Comparison of ENCODE assay signal across 7 mouse cellular contexts in genomic region chr13:74638793-74639711, GRCm38 (mm10). TPM values are rescaled to one million over a fixed set of nuclear protein-coding genes. Genes with fewer than 3 reads are reported as not detected.
DNase-seq lines count a peak whose midpoint lies in the region; ATAC-seq and TF ChIP-seq lines count a peak whose summit lies in the region.

Gene Erap1, plus strand, starts transcription at chr13:74639568.

- TF ChIP-seq POLR2A in olfactory bulb, adult 2 months (IDR thresholded peaks at IDR 0.05; ENCODE audit: insufficient read depth, low read depth, low read length): no peak

- DNase-seq in WW6 (ENCODE audit: low read depth, low spot score): peak; percentile 24
- DNase-seq in cerebellum, adult 18-20 months: peak; percentile 32 to 44
- DNase-seq in layer of hippocampus, adult 2 months (ENCODE audit: low spot score in 2 of 2): peak; percentile 23 to 26
- DNase-seq in lung, embryonic 14.5 days: peak; percentile 89

- TF ChIP-seq CTCF in layer of hippocampus, adult 2 months (conservative IDR thresholded peaks at IDR 0.05): peak; percentile 88
- peak; percentile 77 for TF ChIP-seq CTCF in lung, embryonic 14.5 days (IDR thresholded peaks at IDR 0.05; ENCODE audit: low read depth)
- 0 out of 2 replicates have a peak, but pooled peaks have one; percentile 24 for TF ChIP-seq CTCF in olfactory bulb, adult 2 months (IDR thresholded peaks at IDR 0.05; ENCODE audit: insufficient read depth, low read depth, low read length)

- H3K9ac ChIP-seq in forebrain, embryonic 16.5 days (replicated peaks; ENCODE audit: low read depth, low read length): peak within 1 kb of the TSS; percentile 81
- peak within 1 kb of the TSS; percentile 93 for H3K9ac ChIP-seq in lung, embryonic 14.5 days

- peak within 1 kb of the TSS; percentile 93 for H3K4me2 ChIP-seq in forebrain, embryonic 16.5 days (ENCODE audit: low read length)
- peak within 1 kb of the TSS; percentile 86 for H3K4me2 ChIP-seq in lung, embryonic 14.5 days

- ATAC-seq in forebrain, embryonic 16.5 days: peak; percentile 74
- ATAC-seq in hematopoietic stem cell, adult 5-6 weeks (replicated peaks in 1 of 2; ENCODE audit: insufficient read depth in 1 of 2, low FRiP score in 2 of 2, low TSS enrichment in 1 of 2, low read depth in 1 of 2, poor library complexity in 2 of 2, severe bottlenecking in 2 of 2): peak; percentile 63 to 76
- peak; percentile 64 for ATAC-seq in lung, embryonic 14.5 days (ENCODE audit: insufficient read depth)

- peaks cover 5% of the 10 kb centered on the region for H3K4me1 ChIP-seq in forebrain, embryonic 16.5 days (replicated peaks; ENCODE audit: control insufficient read depth, insufficient read depth, low read length)
- H3K4me1 ChIP-seq in lung, embryonic 14.5 days (ENCODE audit: insufficient read depth): no peaks in the 10 kb centered on the region
- 0 out of 2 replicates have a peak, but pooled peaks cover 2% of the 10 kb centered on the region for H3K4me1 ChIP-seq in olfactory bulb, adult 2 months (ENCODE audit: control insufficient read depth, insufficient read depth, low read length)

- no peaks in the 10 kb centered on the region for H3K9me3 ChIP-seq in forebrain, embryonic 16.5 days (ENCODE audit: control insufficient read depth, low read length)
- H3K9me3 ChIP-seq in lung, embryonic 14.5 days (ENCODE audit: low read depth, low read length): no peaks in the 10 kb centered on the region

- H3K27me3 ChIP-seq in forebrain, embryonic 16.5 days (replicated peaks; ENCODE audit: control insufficient read depth, insufficient read depth, low read length): no peaks in the 10 kb centered on the region
- H3K27me3 ChIP-seq in lung, embryonic 14.5 days (ENCODE audit: insufficient read depth, low read length): no peaks in the 10 kb centered on the region

- H3K36me3 ChIP-seq in forebrain, embryonic 16.5 days (ENCODE audit: control insufficient read depth, insufficient read depth): no peaks in the 10 kb centered on the region
- no peaks in the 10 kb centered on the region for H3K36me3 ChIP-seq in lung, embryonic 14.5 days (ENCODE audit: insufficient read depth)

- peak within 1 kb of the TSS; percentile 65 for H3K27ac ChIP-seq in forebrain, embryonic 16.5 days (ENCODE audit: low read length)
- H3K27ac ChIP-seq in layer of hippocampus, adult 2 months: peak within 1 kb of the TSS; percentile 93
- H3K27ac ChIP-seq in lung, embryonic 14.5 days (ENCODE audit: low read depth): peak within 1 kb of the TSS; percentile 95
- H3K27ac ChIP-seq in olfactory bulb, adult 2 months (ENCODE audit: insufficient read depth, low read depth, low read length): peak within 1 kb of the TSS; percentile 91

- peak within 1 kb of the TSS; percentile 85 for H3K4me3 ChIP-seq in forebrain, embryonic 16.5 days (replicated peaks; ENCODE audit: low read length)
- H3K4me3 ChIP-seq in layer of hippocampus, adult 2 months: peak within 1 kb of the TSS; percentile 96
- peak within 1 kb of the TSS; percentile 75 for H3K4me3 ChIP-seq in lung, embryonic 14.5 days (ENCODE audit: low read depth, low read length)
- H3K4me3 ChIP-seq in olfactory bulb, adult 2 months (ENCODE audit: insufficient read depth, low read depth, low read length): peak within 1 kb of the TSS; percentile 93

- under 1% methylated on average over 12 of the region's 12 CpGs for WGBS in forebrain, embryonic 16.5 days
- 0% methylated on average over 12 of the region's 12 CpGs for WGBS in lung, embryonic 14.5 days
- WGBS in olfactory bulb, adult 2 months: 1% methylated on average over 12 of the region's 12 CpGs

RNA-seq across cellular contexts. Expression of gene Erap1, which starts in this region (rescaled TPM):
- polyA plus RNA-seq in forebrain, embryonic 16.5 days (2015; fragmentation: Nextera tagmentation; extraction: Ambion mirVana): 3.1 and 5.6 TPM in 2 replicates
- total RNA-seq in hematopoietic stem cell, adult 5-6 weeks (2017): 177 and 200 TPM in 2 replicates
- total RNA-seq in layer of hippocampus, adult 2 months (2021): 10 to 100 TPM; 11.7 to 14.8 TPM
- 20.9 and 35.3 TPM in 2 replicates for polyA plus RNA-seq in lung, embryonic 14.5 days (2014; fragmentation: Nextera tagmentation; extraction: Ambion mirVana)
- polyA plus RNA-seq in olfactory bulb, adult 2 months (2012; ENCODE audit: insufficient read depth, insufficient read length, low replicate concordance, missing spikeins): not detected in 2 replicates

Comparison
In these comparisons a context has a peak if more than half of its experiments do, and no peak if none do; other contexts are left out.
1. Peak in every context shown above with its lines: DNase-seq, ATAC-seq, H3K4me3 ChIP-seq and H3K27ac ChIP-seq.
2. RNA of gene Erap1 (total RNA-seq): 177 to 200 TPM in hematopoietic stem cell, adult 5-6 weeks; 11.7 to 14.8 TPM in layer of hippocampus, adult 2 months; every median in the first group is over 10 times any median in the second.
3. DNase-seq: peak in every context shown above with its lines; median percentile 89 in lung, embryonic 14.5 days; 38 in cerebellum, adult 18-20 months; 24 in layer of hippocampus, adult 2 months; 24 in WW6.
4. CTCF ChIP-seq: peak in every context shown above with its lines; median percentile 88 in layer of hippocampus, adult 2 months; 77 in lung, embryonic 14.5 days; 24 in olfactory bulb, adult 2 months.